Mouse (Mus musculus) liver, embryonic 12.5 days (tissue): ENCODE results near the gene Tmem120b. TPM values are rescaled to one million over a fixed set of nuclear protein-coding genes. Genes with fewer than 3 reads are reported as not detected.

ENCODE experiments used
- ATAC-seq: fragments of 200-750 bp; cut with Nextera tagmentation; 2 replicates; pipeline ENCODE4 v1.8.0; 2017; ENCODE audit warnings: moderate number of reproducible peaks, mild to moderate bottlenecking, moderate library complexity
- H3K27ac ChIP-seq: fragments of 300-500 bp; sonication (generic); 2 replicates; pipeline ENCODE4 v1.5.1; 2016; ENCODE audit warnings: mild to moderate bottlenecking
- H3K27me3 ChIP-seq: fragments of 300-500 bp; sonication (generic); replicated peaks from 2 replicates; pipeline ENCODE4 v1.6.1; 2016; ENCODE audit warnings: mild to moderate bottlenecking, moderate library complexity
- H3K36me3 ChIP-seq: fragments of 300-500 bp; sonication (generic); 2 replicates; pipeline ENCODE4 v1.6.1; 2016; ENCODE audit warnings: mild to moderate bottlenecking, moderate library complexity
- H3K4me1 ChIP-seq: fragments of 300-500 bp; sonication (generic); 2 replicates; pipeline ENCODE4 v1.6.1; 2016
- H3K4me2 ChIP-seq: fragments of 300-500 bp; sonication (generic); 2 replicates; pipeline ENCODE4 v1.6.1; 2016; ENCODE audit warnings: mild to moderate bottlenecking, moderate library complexity
- H3K4me3 ChIP-seq: fragments of 300-500 bp; sonication (generic); 2 replicates; pipeline ENCODE4 v1.5.1; 2016; ENCODE audit warnings: mild to moderate bottlenecking, moderate library complexity
- H3K9ac ChIP-seq: fragments of 300-500 bp; sonication (generic); 2 replicates; pipeline ENCODE4 v1.6.1; 2016; ENCODE audit warnings: mild to moderate bottlenecking, moderate library complexity
- H3K9me3 ChIP-seq: fragments of 300-500 bp; sonication (generic); replicated peaks from 2 replicates; pipeline ENCODE4 v1.6.1; 2016; ENCODE audit warnings: mild to moderate bottlenecking, moderate library complexity
- WGBS: fragments of 180-500 bp; shearing (Covaris S2); methylation state at CpG from one replicate; pipeline ENCODE4 v1.1.7; 2016; ENCODE audit not compliant: insufficient replicate concordance; 5-methylcytosine and 5-hydroxymethylcytosine counted together
- polyA plus RNA-seq: library from polyadenylated mRNA; unstranded; fragments of >200 nt; fragmentation: Nextera tagmentation; extraction: Ambion mirVana; gene quantifications from 2 replicates; pipeline ENCODE4 v1.2.1, GENCODE M21; 2016

Gene Tmem120b
- polyA plus RNA-seq, 1 experiment from 2014 or later: 28.2 TPM

GRCm38 (mm10) chr5:123076419-123077281, 8.4 kb downstream of the Tmem120b start:
- H3K9me3 ChIP-seq: peaks cover 8% of the 10 kb centered on the region; the same call in 1 of the 2 replicates
- H3K27ac ChIP-seq: peak overlapping the region; percentile 94
- peaks cover 58% of the 10 kb centered on the region for H3K4me1 ChIP-seq
- WGBS: under 1% methylated on average over 35 of the region's 35 CpGs
- peak overlapping the region; percentile 96 for H3K4me2 ChIP-seq
- no peaks in the 10 kb centered on the region for H3K27me3 ChIP-seq
- peaks cover 15% of the 10 kb centered on the region for H3K36me3 ChIP-seq
- H3K9ac ChIP-seq: peak overlapping the region; percentile 95
- peak; percentile 80 for ATAC-seq
- H3K4me3 ChIP-seq: peak overlapping the region; percentile 93

- Histone ChIP-seq H3K4me3 (no peak overlapping the region), H3K27ac (no peak overlapping the region), H3K27me3 (no peaks in the 10 kb centered on the region), H3K4me1 (peaks cover 81% of the 10 kb centered on the region), H3K9me3 (peaks cover 8% of the 10 kb centered on the region; the same call in 1 of the 2 replicates), H3K9ac (0 out of 2 replicates have a peak overlapping the region, but pooled peaks have one; percentile 32), H3K4me2 (peak overlapping the region; percentile 96), H3K36me3 (peaks cover 15% of the 10 kb centered on the region)
- no peak for ATAC-seq
- 19% methylated on average over 1 of the region's 1 CpGs for WGBS
Observed at GRCm38 (mm10) chr5:123079568-123079967, 11.4 kb downstream of the Tmem120b start.

GRCm38 (mm10) chr5:123080041-123080440, 11.8 kb downstream of the Tmem120b start:
- Histone ChIP-seq H3K36me3 (peaks cover 15% of the 10 kb centered on the region), H3K9ac (no peak overlapping the region), H3K4me1 (peaks cover 81% of the 10 kb centered on the region), H3K27me3 (no peaks in the 10 kb centered on the region), H3K27ac (no peak overlapping the region), H3K4me3 (no peak overlapping the region), H3K4me2 (peak overlapping the region; percentile 1; the same call in 1 of the 2 replicates), H3K9me3 (peaks cover 8% of the 10 kb centered on the region; the same call in 1 of the 2 replicates)
- no peak for ATAC-seq
- WGBS: 55% methylated on average over 8 of the region's 8 CpGs

- WGBS: 94% methylated on average over 12 of the region's 13 CpGs
- peaks cover 8% of the 10 kb centered on the region; the same call in 1 of the 2 replicates for H3K9me3 ChIP-seq
- no peak overlapping the region for H3K4me3 ChIP-seq
- H3K36me3 ChIP-seq: peaks cover 15% of the 10 kb centered on the region
- peaks cover 80% of the 10 kb centered on the region for H3K4me1 ChIP-seq
- no peak overlapping the region for H3K4me2 ChIP-seq
- H3K27me3 ChIP-seq: no peaks in the 10 kb centered on the region
- no peak overlapping the region for H3K9ac ChIP-seq
- H3K27ac ChIP-seq: no peak overlapping the region
- no peak for ATAC-seq
Observed at GRCm38 (mm10) chr5:123080510-123080909, 12.3 kb downstream of the Tmem120b start.

- peak overlapping the region; percentile 43; the same call in 1 of the 2 replicates for H3K27ac ChIP-seq
- H3K9me3 ChIP-seq: peaks cover 8% of the 10 kb centered on the region; the same call in 1 of the 2 replicates
- no peak for ATAC-seq
- 60% methylated on average over 13 of the region's 13 CpGs for WGBS
- H3K36me3 ChIP-seq: peaks cover 20% of the 10 kb centered on the region
- no peak overlapping the region for H3K4me3 ChIP-seq
- H3K4me2 ChIP-seq: no peak overlapping the region
- no peak overlapping the region for H3K9ac ChIP-seq
- H3K4me1 ChIP-seq: peaks cover 73% of the 10 kb centered on the region
- no peaks in the 10 kb centered on the region for H3K27me3 ChIP-seq
Observed at GRCm38 (mm10) chr5:123083340-123084050, 15.3 kb downstream of the Tmem120b start.

- Histone ChIP-seq H3K9ac (no peak overlapping the region; the same call in 1 of the 2 replicates), H3K27me3 (no peaks in the 10 kb centered on the region), H3K4me3 (no peak overlapping the region), H3K4me2 (no peak overlapping the region), H3K27ac (peak overlapping the region; percentile 22; the same call in 1 of the 2 replicates), H3K9me3 (no peaks in the 10 kb centered on the region), H3K4me1 (peaks cover 74% of the 10 kb centered on the region), H3K36me3 (peaks cover 21% of the 10 kb centered on the region)
- ATAC-seq: no peak
- 83% methylated on average over 2 of the region's 2 CpGs for WGBS
Observed at GRCm38 (mm10) chr5:123086501-123086900, 18.3 kb downstream of the Tmem120b start.

- H3K4me3 ChIP-seq: no peak overlapping the region
- no peak for ATAC-seq
- H3K9ac ChIP-seq: no peak overlapping the region
- peaks cover 79% of the 10 kb centered on the region for H3K4me1 ChIP-seq
- peaks cover 21% of the 10 kb centered on the region for H3K36me3 ChIP-seq
- no peak overlapping the region for H3K4me2 ChIP-seq
- WGBS: 77% methylated on average over 4 of the region's 4 CpGs
- peak overlapping the region; percentile 6; the same call in 1 of the 2 replicates for H3K27ac ChIP-seq
- H3K27me3 ChIP-seq: no peaks in the 10 kb centered on the region
- no peaks in the 10 kb centered on the region for H3K9me3 ChIP-seq
Observed at GRCm38 (mm10) chr5:123088784-123089183, 20.6 kb downstream of the Tmem120b start.

- peak overlapping the region; percentile 43 for H3K9ac ChIP-seq
- no peak for ATAC-seq
- H3K36me3 ChIP-seq: peaks cover 21% of the 10 kb centered on the region
- H3K9me3 ChIP-seq: no peaks in the 10 kb centered on the region
- peak overlapping the region; percentile 79 for H3K27ac ChIP-seq
- no peaks in the 10 kb centered on the region for H3K27me3 ChIP-seq
- no peak overlapping the region for H3K4me3 ChIP-seq
- peak overlapping the region; percentile 15 for H3K4me2 ChIP-seq
- WGBS: 81% methylated on average over 10 of the region's 10 CpGs
- peaks cover 80% of the 10 kb centered on the region for H3K4me1 ChIP-seq
Observed at GRCm38 (mm10) chr5:123090560-123091306, 22.5 kb downstream of the Tmem120b start.

GRCm38 (mm10) chr5:123093077-123093633, 24.9 kb downstream of the Tmem120b start:
- Histone ChIP-seq H3K4me3 (peak overlapping the region; percentile 25), H3K4me2 (peak overlapping the region; percentile 66), H3K4me1 (peaks cover 84% of the 10 kb centered on the region), H3K27ac (peak overlapping the region; percentile 98), H3K9ac (peak overlapping the region; percentile 60), H3K9me3 (no peaks in the 10 kb centered on the region), H3K27me3 (no peaks in the 10 kb centered on the region), H3K36me3 (peaks cover 38% of the 10 kb centered on the region)
- ATAC-seq: peak; percentile 85
- 38% methylated on average over 14 of the region's 14 CpGs for WGBS

GRCm38 (mm10) chr5:123094238-123094991, 26.2 kb downstream of the Tmem120b start:
- ATAC-seq: peak; percentile 87
- Histone ChIP-seq H3K4me3 (peak overlapping the region; percentile 25), H3K4me2 (peak overlapping the region; percentile 66), H3K27me3 (no peaks in the 10 kb centered on the region), H3K4me1 (peaks cover 81% of the 10 kb centered on the region), H3K36me3 (peaks cover 38% of the 10 kb centered on the region), H3K9ac (peak overlapping the region; percentile 68), H3K27ac (peak overlapping the region; percentile 98), H3K9me3 (no peaks in the 10 kb centered on the region)
- WGBS: 35% methylated on average over 25 of the region's 25 CpGs
